Mouse (Mus musculus) hindlimb bud, embryonic 11.5 days (tissue): ENCODE data around the gene Grm7.

ENCODE experiments used
- DNase-seq: peaks from one replicate; pipeline ENCODE4 v3.0.0-alpha.2; 2012; ENCODE audit warnings: low read depth, low spot score; ENCODE audit errors: extremely low spot score

Gene Grm7

DNA sequence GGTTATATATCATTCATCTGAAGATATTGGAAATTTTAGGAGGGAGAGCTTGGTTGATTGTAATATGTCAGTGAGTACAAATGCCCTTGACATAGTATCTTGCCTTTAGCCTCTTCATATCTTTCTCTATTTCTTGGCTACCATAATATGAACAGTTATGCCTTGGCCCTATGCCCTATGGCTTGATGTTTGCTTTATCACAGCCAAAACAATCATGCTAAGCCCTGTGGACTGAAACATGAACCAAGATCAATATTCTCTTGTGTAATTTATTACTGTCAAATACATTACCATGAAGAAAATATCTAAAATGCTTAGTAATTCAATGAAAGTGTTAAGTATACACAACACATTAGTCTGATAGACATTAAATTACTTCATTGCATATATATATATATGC lies 222.9 kb downstream of the Grm7 start:
- DNase-seq, result no peak

DNA sequence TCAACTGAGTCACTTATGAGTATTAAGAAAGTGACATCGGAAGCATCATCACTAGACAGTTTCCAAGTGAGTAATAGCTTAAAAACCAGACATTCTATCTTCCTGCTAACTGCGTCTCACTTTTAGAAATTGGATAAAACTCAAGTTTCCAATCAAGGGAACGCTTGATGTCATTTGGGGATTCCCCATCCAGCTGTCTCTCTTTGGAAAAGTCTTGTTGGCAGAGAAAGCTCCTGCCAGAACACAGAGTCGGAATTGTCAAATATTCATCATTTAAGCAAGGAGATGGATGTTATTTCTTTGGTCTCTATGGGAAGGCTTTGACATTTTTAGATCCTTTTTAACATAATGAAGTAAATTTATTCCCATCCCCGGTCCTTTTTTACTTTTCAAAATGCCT lies 336.6 kb downstream of the Grm7 start:
- DNase-seq, result no peak

GRCm38 (mm10) chr6:111039099-111039498 lies 393.7 kb downstream of the Grm7 start:
- DNase-seq, result no peak

GRCm38 (mm10) chr6:111045896-111046295 lies 400.5 kb downstream of the Grm7 start:
- DNase-seq, result no peak

DNA sequence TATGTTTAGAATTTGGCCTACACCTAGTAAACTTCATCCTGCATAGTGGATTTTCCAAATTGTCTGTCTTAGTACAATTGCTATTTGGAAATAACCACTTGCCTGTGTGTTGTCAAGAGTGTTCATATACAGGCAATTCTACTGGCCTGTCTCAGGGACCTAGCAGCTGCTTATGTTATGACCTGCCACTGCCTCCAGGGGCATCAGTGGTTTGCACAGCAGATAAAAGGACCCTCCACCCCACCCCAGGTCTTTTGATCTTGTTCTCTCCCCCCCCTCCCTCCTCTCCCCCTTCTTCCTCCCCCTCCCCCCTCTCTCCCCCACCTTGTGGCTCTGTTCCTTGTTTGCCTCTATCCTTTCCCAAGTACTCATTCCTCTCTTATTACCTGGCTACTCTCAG lies 403.9 kb downstream of the Grm7 start:
- DNase-seq, result no peak

- DNase-seq, result no peak
These were observed 408.9 kb downstream of the Grm7 start for GRCm38 (mm10) chr6:111054001-111054975.

- no peak for DNase-seq
These were observed 412.4 kb downstream of the Grm7 start for GRCm38 (mm10) chr6:111057798-111058197.

DNA sequence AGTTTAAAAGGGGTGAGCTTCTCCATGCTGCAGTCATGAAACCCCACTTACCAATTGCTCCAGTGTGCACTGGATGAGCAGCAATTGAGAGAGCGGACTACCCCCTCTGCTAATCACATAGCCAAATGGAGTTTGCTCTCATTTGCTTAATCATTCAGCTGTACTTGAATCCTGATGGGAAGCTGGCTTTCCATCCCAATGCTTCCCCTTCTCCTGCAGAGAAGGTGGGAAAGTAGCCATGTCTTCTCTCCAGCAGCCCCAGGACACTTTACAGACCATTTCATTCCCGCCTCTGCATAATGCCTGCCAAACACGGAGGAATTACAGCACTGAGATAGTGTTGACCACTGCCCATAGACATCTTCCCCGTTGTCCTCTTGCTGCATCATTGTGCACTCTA lies 414.6 kb downstream of the Grm7 start:
- DNase-seq, result no peak

- DNase-seq, result no peak
These were observed 439.2 kb downstream of the Grm7 start for GRCm38 (mm10) chr6:111084569-111084968.

DNA sequence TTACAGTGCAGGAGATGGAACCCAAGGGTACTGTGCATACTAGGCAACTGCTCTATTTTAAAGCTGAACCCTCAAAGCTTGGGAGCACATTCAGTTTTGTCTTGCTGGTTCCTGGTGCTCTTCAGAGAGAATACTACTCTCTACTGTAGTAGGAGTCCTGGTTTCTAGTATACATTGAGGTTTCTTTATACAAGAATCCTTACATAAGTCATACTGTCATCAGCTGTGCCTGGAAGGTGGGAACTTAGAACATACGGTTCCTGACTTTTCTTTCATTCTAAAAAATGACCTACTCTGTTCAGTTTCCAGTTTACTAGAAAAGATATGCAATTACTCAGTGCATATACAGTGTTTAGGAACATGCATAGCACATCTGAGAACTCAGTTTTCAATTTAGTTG lies 449.4 kb downstream of the Grm7 start:
- DNase-seq, result no peak

GRCm38 (mm10) chr6:111105485-111105884 lies 460.1 kb downstream of the Grm7 start:
- DNase-seq, result no peak

GRCm38 (mm10) chr6:111161037-111161436 lies 515.7 kb downstream of the Grm7 start:
- no peak for DNase-seq

DNA sequence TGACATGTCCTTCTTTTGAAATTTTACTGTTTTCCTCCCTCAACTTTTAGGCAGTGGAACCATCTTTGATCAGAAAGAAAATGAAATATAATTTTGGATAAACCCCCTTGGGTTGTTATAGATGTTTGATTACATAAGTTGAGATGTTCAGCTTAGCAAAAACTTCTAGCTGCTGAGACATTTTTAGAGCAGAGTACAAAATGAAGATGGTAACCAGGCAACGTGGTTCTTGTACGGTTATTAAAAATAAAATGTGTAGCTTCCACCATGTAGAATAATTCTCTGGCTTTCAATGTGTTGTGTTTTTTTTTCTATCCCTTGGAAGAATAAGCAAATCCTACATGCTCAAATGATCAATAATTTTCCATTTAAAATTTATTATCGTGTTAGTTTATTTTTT lies 550.0 kb downstream of the Grm7 start:
- no peak for DNase-seq

GRCm38 (mm10) chr6:111221083-111221729 lies 575.8 kb downstream of the Grm7 start:
- no peak for DNase-seq

DNA sequence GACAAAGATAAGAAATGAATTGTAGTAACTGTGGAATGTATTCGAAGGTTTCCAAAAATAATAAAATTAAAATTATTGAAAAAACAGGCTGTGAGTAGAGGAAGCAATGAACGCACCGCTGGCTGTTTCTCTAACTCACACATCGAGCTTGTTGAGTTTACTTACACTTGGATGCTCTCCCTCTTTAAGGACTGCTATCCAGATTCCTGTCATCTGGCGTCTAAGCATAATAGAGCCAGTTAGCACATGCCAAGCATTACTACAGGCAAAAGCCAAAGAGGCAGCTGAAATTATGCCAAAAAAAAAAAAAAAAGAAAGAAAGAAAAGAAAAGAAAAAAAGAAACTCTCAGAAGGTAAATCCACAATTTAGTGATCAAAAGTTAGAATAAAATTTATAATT lies 609.8 kb downstream of the Grm7 start:
- DNase-seq, result no peak

- DNase-seq, result no peak
These were observed 611.6 kb downstream of the Grm7 start for GRCm38 (mm10) chr6:111256939-111257338.

- no peak for DNase-seq
These were observed 612.9 kb downstream of the Grm7 start for GRCm38 (mm10) chr6:111258256-111258655.

GRCm38 (mm10) chr6:111261181-111261580 lies 615.8 kb downstream of the Grm7 start:
- DNase-seq, result no peak

DNA sequence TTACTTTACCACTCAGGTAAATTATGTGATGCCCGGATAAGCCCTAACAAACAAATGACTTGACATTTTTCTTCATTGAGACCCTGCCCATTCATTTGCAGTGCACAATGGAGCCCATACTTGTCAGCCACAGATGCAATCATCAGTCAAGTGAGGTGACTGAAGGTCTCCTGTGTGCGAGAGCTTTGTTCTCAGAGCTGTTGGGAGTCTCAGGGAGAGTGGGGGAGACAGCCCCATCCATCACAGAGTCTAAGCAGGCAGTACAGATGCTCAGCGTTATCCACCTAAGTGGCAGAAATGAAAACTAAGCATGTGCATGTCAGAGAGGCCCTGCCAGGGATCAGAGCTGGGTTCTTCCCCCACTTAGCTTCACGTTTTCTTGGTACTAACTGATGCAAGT lies 631.3 kb downstream of the Grm7 start:
- DNase-seq, result no peak

DNA sequence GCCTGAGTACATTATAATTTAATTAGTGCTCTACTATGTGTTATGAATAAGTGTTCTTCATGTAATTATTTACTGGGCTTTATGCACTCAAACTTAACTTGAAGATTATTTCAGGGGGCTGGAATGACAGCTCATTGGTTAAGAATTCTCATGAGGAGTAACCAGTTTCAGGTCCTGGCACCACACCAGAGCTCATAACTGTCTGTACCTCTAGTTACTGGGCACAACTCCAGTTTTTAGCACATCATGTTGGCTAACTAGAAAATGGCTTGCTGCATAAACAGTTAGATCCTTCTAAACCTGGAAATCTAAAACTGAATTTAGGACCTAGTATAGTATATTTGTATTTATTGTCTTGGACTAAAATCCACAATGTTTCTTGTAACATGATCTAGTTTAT lies 633.1 kb downstream of the Grm7 start:
- no peak for DNase-seq

DNA sequence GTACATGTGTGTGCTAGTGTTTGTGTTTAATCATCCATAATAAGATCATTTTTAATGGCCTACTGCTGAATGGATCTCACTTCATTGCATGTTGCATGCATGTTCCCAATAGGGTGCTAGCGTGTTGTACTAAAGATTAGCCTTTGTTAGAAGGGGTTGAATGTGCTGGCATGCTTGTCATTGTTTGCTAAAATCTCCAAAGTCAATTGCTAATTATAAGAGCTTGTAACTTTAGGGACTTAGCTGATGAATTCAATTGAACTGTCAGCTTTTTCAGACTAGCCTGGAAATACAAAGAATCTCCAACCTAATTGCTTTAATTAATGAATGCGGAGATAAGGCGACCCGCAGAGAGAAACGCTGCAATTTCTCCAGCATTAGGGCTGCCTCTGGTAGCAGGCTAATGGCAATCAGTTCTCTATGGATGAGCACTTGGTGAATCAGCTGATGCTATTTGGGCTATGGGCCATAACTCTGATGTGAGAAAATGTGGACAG lies 648.2 kb downstream of the Grm7 start:
- no peak for DNase-seq

DNA sequence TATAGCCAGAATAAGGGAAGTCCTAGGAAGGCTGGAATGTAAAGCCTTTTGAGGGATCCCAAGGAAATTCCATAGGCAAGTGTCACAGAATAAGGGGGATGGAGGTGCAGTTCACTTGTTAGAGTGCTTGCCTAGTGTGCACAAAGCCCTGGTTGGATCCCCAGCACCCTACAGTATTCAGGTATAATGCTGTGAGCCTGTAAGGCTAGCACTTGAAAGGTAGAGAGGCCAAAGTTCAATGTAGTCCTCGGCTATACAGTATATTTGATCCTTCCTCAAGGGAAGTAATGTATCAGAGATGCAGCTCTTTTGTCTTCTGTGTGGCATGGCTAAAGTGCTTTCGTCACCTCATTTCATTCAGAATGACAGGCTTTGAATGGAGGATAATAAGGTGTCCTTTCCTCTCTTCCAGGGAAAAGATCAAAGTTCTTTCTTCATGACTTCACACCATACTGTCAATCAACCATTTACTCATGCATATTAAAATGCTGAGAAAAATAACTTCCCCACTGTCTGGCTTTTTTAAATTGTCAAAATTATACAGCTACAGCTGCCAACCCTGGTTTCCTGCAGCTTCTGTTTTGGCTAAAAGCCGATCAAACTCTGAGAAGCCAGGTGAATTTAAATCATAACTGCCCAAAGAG lies 658.7 kb downstream of the Grm7 start:
- DNase-seq, result no peak
